Mouse (Mus musculus) cerebellum, adult 9-10 months (tissue): Measurements from ENCODE around the gene Sh3rf1.

Source experiments
- DNase-seq: peaks from one replicate; pipeline ENCODE4 v3.0.0; 2022

The Sh3rf1 gene

DNA sequence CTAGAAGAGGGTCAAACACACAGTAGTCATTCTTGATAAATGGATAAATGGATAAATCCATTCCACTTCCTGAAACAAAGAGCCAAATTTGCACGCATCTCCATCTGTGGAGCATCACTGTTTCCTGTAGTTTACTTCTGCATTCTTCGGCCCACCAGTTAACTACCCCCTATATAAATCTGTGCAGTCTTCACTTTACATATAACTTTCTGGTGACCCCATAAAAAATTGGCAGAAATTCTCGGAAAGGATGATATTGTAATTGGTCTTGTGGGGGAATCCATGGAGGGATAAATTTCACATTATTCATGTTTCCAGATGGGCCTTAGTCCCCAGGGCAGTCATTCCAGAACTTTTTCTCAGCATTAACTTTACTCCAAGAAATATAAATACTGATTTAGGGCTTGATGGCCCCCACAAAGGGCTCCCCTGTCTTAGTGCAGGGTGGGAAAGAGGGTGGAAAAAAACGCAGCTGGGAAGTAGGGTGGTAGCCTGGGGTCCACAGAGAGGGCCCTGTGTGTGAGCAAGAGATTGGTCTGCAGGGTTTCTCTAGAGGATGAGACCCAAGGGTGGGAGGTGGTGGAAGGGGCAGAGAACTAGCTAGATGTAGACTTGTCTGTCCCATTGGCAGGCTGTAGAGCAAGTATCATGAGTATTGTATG is 205.3 kb downstream of the Sh3rf1 start:
- DNase-seq: no peak

DNA sequence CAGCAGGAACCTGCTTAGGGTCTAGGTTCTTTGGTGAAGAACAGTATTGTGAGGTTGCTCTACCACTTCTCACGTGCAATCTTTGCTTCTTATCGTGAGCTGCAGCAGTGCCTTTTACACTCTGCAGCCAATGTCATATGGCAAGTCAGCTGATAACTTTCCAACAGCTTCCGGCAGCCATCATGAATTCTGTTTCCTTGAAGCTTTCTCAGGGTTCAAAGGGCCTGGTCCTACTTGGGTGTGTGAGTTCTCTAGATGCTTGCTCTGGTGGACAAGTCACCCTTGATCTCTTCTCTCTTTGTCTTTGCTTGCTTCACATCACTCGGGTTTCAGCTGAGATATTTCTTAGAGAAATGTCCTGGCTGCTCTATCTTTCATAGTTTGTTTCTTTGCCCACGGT is 211.8 kb downstream of the Sh3rf1 start:
- DNase-seq: no peak

DNA sequence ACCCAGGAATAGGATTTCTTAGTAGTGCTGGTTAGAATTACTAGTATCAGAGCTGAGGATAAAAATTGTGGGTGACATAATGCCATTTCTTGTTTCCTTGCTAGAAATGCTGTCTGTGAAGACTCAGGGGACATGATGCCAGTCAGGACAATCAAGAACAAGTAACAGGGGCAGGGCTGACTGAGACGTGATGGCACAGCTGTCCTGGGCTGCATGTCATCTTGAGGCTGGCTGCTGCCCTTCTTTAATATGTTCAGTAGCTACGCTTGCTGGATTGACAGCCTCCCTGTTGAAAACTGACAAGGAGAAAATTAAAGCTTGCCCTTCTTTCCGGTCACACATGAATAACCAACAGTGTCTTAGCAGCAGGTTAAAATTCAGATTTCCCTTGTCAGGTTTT is 212.5 kb downstream of the Sh3rf1 start:
- DNase-seq: no peak

DNA sequence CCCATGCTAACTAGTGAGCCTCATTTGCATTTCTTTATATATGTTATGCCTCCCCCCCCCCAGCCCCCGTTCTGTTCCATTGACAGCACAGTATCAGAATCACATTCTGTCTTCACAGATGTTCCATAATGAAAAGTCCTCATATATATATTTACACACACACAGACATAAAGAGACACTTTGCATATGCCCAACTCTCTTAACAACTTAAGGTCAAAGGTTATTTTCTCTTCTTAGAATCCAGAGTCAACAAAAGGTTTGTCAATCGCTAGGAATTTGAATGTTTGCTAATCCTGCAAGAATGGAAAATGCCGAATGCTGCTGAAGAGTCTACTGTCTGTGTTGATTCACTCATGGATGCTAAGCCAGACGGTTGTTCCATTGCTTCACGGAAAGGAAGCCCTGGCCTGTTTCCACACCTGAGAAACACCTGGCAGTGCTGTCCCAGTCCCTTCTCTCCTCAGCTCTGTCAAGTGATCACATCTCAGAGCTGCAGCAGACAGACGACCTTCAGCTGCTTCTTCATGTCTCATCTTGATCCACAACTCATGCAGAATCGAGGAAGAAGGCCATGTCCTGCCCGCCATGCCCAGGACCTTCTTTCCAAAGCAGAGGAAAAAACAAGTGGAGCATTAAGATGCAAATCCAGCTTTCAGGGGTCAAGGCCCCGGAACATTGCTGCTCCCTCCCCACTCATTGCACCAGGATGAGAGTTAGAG is 213.1 kb downstream of the Sh3rf1 start:
- no peak for DNase-seq

DNA sequence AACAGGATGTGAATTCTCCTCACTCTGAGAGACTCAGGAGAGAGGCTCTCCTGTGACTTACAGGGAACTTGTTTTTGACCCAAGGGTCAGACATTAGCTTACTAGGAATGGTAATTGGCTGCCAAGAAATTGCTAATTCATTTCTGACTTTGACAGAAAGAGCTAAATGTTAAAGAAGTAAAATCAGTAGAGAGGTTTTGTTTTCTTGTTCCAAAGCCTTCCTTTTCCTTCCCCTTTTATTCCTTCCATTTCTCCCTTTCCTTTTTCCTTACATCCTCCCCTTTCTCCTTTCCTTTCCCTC is 213.6 kb downstream of the Sh3rf1 start:
- DNase-seq: no peak

DNA sequence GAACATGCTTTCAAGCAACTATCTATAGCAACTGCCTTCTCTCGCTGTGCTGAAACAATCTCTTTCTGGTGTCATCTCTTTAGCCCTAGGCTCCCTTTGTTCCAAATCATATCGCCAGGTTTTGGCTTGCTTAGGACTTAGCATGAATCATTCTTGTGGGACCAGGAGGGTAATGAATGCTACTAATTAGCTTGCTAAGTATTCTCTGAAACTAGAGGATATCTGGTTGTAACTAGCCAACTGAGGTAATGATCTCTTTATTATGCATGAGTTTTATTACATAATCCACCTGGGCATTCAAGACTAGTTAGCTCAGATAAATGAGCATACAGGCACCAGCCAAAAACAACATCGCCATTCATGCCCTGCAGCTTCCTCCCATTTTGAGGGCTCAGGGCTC is 219.3 kb downstream of the Sh3rf1 start:
- DNase-seq: no peak

DNA sequence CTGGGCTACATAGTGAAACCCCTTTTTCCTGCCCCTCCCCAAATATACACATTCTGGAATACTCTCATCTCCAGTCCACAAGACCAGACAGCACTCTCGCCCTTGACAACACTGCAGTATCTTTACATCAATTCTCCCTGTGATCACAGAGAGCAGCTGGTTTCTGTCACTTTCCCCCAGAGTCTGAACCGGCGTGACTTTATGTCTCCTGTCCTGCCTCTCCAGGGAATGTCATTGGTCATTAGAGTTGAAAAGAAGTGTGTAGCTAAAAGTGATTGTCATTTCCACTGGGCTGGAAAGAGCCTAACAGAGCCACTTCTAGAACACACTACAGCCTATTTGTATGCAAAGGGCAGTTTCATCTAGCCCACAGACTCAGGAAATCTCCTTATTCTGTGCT is 220.7 kb downstream of the Sh3rf1 start:
- DNase-seq: no peak
